Mouse (Mus musculus) G1E-ER4 (cell line): ENCODE results near the gene Armh3. TPM values are rescaled to one million over a fixed set of nuclear protein-coding genes. Genes with fewer than 3 reads are reported as not detected.

ENCODE experiments used
- GATA1 ChIP-seq: IDR thresholded peaks from one replicate; pipeline ENCODE4 v1.8.0; 2012; ENCODE audit warnings: low read length, inconsistent platforms
- polyA plus RNA-seq: library from polyadenylated mRNA; stranded (reverse); fragments of >175 nt; gene quantifications from 2 replicates; pipeline ENCODE4 v1.2.3, GENCODE M21; 2012

Armh3 gene
- polyA plus RNA-seq, 1 experiment, result 1.7 TPM

DNA sequence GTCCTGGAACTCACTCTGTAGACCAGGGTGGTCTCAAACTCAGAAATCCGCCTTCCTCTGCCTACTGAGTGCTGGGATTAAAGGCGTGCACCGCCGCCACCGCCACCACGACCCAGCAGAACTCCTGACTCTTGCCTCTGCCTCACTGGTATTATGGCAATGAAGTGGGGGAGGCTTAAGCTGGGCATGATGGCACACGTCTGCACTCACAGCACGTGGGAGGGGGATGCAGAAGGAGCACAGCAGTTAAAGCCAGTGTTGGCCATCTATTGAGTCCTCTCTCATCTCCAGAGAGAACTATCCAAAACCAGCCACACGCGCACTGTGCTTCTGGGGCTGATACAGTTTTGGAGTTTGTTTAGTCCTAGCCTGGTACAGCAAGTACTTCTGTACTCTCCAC is 164.6 kb downstream of the Armh3 start:
- TF ChIP-seq GATA1, result no peak

- no peak for TF ChIP-seq GATA1
These were observed 167.6 kb downstream of the Armh3 start for GRCm38 (mm10) chr19:45830679-45831078.

GRCm38 (mm10) chr19:45827736-45828135 is 170.6 kb downstream of the Armh3 start:
- no peak for TF ChIP-seq GATA1

DNA sequence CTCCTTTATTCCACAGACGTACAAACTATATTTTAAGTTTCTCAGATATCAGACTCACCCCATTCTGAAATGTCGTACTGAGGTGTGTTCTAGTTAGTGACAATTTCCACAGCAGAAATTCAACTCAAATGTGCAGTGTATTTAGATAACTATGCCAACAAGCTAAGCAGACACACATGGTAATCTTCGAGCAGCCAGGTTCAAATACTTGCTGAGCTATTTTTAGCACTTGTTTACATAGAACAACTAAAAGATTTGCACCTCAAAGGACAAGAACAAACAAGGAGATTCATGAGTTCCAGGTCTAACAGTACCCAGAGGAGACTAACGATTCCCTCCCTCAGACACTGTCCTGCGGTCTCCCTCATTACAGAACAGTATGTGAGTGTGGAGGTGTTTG is 171.2 kb downstream of the Armh3 start:
- TF ChIP-seq GATA1, result no peak

GRCm38 (mm10) chr19:45826146-45826545 is 172.1 kb downstream of the Armh3 start:
- TF ChIP-seq GATA1, result no peak

- TF ChIP-seq GATA1, result no peak
These were observed 176.5 kb downstream of the Armh3 start for GRCm38 (mm10) chr19:45821832-45822231.

DNA sequence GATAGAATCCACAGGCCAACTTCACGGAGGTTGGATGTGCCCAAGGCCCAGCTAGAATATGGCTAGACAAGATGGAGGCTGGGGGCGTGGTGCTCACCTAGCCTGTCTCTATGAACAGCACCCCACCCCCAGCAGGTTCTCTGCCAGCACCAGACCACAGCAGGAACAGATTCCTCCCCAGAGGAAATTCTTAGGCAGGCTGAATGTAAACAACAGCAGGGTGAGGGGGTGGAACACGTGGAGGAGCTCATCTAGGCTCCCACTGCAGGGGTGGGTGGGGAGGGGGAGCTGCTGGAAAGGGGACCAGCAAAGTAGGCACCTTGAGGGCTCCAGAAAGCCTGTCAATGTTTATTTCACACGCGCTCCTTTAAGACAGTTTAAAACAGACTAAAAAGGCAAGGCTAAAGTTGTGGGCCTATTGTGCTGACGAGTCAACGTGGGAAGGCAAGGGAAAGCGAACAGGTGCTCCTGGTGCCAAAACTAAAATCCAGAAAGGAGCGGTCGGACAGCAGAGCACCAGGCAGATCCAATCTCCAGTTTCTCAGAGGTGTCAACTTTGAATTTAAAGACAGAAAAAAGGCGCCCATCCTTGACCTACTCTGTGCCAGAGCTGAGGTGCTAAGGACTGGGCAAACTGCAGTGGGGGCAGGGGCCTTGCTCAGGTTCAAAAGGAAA is 180.3 kb downstream of the Armh3 start:
- no peak for TF ChIP-seq GATA1

GRCm38 (mm10) chr19:45816727-45817126 is 181.6 kb downstream of the Armh3 start:
- TF ChIP-seq GATA1, result no peak

DNA sequence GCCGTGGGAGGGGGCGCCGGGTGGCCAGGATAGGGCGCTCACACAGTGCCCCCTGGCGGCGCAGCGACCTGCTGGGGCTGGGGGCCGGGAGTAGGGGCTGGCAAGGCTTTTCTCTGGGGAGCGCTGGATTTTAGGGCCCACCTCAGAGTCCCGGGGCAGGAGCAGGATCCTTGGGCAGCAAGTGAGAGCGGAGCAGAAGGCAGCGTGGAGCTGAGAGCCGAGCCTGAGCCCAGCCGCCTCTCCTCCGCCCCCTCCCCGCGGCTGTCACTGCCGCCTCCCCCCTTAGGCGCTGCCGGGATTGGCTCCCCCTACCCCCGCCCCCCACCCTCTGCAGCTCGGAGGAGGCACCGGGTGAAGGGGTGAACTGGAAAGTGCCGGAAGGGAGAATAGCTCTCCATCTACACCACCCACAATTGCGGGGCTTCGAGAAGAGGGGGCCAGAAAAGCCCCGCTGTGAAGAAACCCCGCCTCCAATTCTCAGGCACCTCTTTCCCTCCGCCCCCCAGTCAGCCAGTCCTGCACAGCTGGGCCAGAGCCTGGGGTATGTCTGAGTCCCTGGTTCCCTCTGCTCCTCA is 182.4 kb downstream of the Armh3 start, which contains the start of gene Kcnip2:
Gene Kcnip2, minus strand, starts transcription at position 231 of the 575 bp plus-strand sequence.
- no peak for TF ChIP-seq GATA1

- TF ChIP-seq GATA1, result no peak
These were observed 183.1 kb downstream of the Armh3 start for GRCm38 (mm10) chr19:45815170-45815569.

DNA sequence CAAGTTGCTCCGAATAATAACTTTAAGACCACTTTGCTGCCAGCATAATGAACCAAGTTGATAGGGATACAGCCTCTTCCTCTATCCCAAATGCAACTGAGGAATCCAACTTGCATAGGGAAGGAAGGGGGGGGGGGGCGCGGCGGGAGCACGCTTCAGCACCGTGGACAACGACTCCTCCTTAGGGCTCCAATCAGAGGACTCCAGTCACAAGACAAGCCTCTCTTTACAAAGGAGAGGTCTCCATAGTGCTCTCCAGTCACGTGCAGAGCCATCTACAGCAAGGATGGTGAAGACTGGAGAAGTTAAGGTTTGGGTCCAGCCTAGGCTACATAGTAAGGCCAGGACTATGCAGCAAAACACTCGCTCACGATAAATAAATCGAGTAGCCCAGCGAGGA is 184.5 kb downstream of the Armh3 start:
- no peak for TF ChIP-seq GATA1

DNA sequence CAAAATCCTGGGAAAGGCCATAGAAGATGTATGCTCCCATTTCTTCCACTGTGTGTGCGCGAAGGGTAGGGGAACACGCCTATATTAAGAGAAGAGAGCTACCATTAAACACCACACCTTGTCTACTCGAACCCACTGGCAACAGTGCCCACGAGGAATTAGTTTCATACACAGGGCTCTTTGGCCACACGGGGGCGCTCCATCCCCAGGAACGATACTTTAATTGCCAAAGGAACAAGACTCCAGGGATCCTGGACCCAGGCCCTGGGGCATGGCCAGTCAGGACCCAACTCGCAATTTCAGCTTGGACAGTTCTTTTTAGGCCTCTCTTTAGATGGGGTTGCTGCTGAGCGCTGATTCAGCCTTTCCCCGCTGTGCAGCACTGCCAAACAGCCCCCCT is 185.0 kb downstream of the Armh3 start:
- no peak for TF ChIP-seq GATA1

- no peak for TF ChIP-seq GATA1
These were observed 185.5 kb downstream of the Armh3 start for GRCm38 (mm10) chr19:45812673-45813252.

DNA sequence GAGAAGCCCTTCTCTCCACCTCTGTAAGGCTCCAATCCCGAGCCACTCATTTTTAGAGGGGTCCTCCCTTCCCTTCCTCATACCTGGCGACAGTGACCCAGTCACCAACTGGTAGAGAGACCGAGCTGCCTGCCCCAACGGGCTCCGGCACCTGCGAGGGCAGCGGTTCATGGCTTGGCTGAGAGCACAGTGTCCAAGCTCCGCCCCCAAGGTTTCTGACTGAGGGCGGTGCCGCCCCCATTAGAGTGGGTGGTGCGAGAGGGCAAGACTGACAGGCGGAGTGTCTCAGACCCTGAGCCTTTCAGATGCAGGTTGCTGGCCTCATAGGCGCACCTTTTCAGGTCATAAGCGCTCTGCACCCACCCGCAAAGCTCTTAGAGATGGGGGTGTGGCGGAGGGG is 186.2 kb downstream of the Armh3 start:
- TF ChIP-seq GATA1, result no peak

GRCm38 (mm10) chr19:45811028-45811674 is 187.1 kb downstream of the Armh3 start:
- TF ChIP-seq GATA1, result no peak

DNA sequence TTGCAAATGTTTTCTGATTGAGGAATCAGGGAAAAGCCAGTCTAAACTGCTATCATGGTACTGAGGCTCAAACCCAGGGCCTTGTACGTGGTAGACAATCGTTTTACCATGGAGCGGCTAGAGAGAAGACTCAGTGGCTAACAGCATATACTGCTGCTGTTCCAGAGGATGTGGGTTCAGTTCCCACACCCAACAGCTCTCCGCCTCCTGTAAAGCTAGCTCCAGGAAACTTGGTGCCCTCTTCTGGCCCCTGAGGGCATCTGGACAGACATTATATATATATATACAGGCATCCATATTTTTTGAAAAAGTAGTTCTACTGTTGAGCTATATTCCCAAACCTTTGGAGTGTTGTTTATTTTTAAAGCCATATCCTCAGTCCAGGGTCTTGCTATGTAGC is 190.6 kb downstream of the Armh3 start:
- TF ChIP-seq GATA1, result no peak

DNA sequence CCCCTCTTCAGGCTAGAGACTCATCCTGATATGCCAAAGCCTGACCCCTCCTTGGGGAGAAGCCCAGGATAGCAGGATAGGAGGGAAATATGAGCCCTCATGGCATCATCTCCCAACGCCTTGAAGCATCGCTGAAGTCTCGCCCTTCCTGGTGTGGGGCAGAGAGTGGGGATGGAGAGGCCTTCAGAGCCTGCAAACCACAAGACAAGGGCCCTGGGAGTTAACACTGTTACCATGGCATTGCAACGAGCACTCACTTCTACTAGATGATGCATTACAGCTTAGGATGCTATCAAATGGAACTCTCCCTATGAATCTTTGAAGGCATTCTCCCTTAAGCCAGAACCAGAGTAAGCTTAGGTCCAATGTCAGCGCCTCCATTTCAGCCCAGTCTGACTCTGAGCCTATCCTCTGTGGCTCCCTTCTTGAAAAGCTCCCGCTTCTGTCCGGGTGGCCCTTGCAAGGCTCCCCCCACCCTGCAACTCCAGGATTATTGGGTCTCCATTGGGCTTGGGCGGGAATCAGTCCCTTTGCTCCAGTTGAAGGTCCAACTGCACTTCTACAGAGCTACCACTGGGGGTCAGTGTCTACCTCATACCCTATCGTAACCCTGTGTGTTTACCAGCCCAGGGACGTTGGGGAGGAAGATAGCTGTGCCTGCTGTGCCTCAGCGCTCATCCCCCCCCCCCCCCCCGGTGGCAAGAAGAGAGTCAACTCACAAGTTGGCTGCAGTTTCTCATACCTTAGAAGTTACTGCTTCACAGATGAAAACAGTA is 193.5 kb downstream of the Armh3 start:
- TF ChIP-seq GATA1, result no peak
